Mouse (Mus musculus) hindbrain, embryonic 11.5 days (tissue): Measurements from ENCODE around the gene Ppdpf. TPM values are rescaled to one million over a fixed set of nuclear protein-coding genes. Genes with fewer than 3 reads are reported as not detected.

ENCODE experiments used
- ATAC-seq: fragments of 200-750 bp; cut with Nextera tagmentation; 2 replicates; pipeline ENCODE4 v1.8.0; 2017; ENCODE audit warnings: mild to moderate bottlenecking, moderate TSS enrichment, moderate library complexity; ENCODE audit not compliant: low FRiP score
- DNase-seq: peaks from one replicate; pipeline ENCODE4 v3.0.0-alpha.2; 2015; ENCODE audit warnings: low spot score
- H3K27ac ChIP-seq: fragments of 300-500 bp; sonication (generic); 2 replicates; pipeline ENCODE4 v1.5.1; 2014; ENCODE audit warnings: mild to moderate bottlenecking, low read depth, low read length
- H3K27me3 ChIP-seq: fragments of 300-500 bp; sonication (generic); 2 replicates; pipeline ENCODE4 v1.6.1; 2014; ENCODE audit warnings: mild to moderate bottlenecking, low read length, moderate library complexity, mixed read lengths; ENCODE audit not compliant: control insufficient read depth, insufficient read depth
- H3K36me3 ChIP-seq: fragments of 300-500 bp; sonication (generic); 2 replicates; pipeline ENCODE4 v1.6.1; 2014; ENCODE audit warnings: mild to moderate bottlenecking, low read length, moderate library complexity, mixed read lengths; ENCODE audit not compliant: control insufficient read depth, insufficient read depth
- H3K4me1 ChIP-seq: fragments of 300-500 bp; sonication (generic); replicated peaks from 2 replicates; pipeline ENCODE4 v1.6.1; 2014; ENCODE audit warnings: low read length, mixed read lengths; ENCODE audit not compliant: control insufficient read depth, insufficient read depth
- H3K4me2 ChIP-seq: fragments of 300-500 bp; sonication (generic); replicated peaks from 2 replicates; pipeline ENCODE4 v1.6.1; 2014; ENCODE audit warnings: mild to moderate bottlenecking, low read depth, low read length
- H3K4me3 ChIP-seq: fragments of 300-500 bp; sonication (generic); 2 replicates; pipeline ENCODE4 v1.5.1; 2014; ENCODE audit warnings: low read depth, low read length
- H3K9ac ChIP-seq: fragments of 300-500 bp; sonication (generic); 2 replicates; pipeline ENCODE4 v1.6.1; 2014; ENCODE audit warnings: low read depth, low read length
- H3K9me3 ChIP-seq: fragments of 300-500 bp; sonication (generic); 2 replicates; pipeline ENCODE4 v1.6.1; 2016; ENCODE audit warnings: low read length; ENCODE audit not compliant: control insufficient read depth
- WGBS: fragments of 180-500 bp; shearing (Covaris S2); extraction: QIAGEN DNeasy Blood & Tissue Kit; methylation state at CpG from one replicate; pipeline ENCODE4 v1.1.7; 2014; 5-methylcytosine and 5-hydroxymethylcytosine counted together
- polyA plus RNA-seq: library from polyadenylated mRNA; unstranded; fragments of >200 nt; fragmentation: Nextera tagmentation; extraction: Ambion mirVana; gene quantifications from 2 replicates; pipeline ENCODE4 v1.2.1, GENCODE M21; 2014

Gene Ppdpf
- polyA plus RNA-seq, 1 experiment from 2014 or later: 410 TPM

DNA sequence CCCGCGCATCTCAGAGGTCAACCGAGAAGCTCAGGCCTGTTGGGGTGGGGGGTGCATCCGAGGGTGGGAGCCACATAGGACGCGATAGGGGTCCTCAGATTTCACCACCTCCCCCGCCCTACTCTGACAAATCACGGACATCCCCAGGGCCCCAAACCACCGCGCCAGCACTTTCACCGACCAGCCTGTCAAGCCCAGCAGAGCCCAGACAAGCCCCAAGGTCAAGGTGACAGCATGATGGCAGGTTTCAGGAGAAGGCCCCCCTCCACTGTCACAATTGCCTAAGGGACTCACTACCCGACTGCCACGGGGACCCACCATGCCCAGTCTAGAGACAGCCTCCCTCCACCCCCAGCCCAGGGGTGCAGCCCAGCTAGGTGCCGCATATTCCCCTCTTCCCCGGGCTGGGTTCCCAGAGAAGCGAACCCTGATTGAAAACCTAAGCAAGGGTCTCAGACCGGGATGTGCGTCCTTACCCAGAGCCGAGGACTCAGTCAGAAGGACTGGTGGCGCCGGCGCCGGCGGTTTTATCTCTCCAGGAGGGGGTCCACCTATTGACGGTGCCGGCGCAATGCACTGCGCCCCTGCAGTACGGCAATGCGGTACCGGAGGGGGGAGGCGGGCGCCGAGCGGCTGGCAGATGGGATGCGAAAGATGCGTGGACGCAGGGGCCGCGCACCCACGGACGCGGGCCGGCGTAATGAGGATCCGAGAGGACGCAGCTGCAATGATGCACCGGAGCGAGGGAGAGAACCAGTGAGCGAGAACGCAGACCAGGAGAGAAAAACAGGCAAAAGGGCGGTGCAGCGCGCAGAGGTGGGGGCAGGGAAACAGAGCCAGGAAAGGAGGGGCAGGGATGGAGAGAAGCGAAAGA is 30.6 kb upstream of the Ppdpf start, which contains the start of gene Eef1a2:
Gene Eef1a2, minus strand, starts transcription at position 767 of the 874 bp plus-strand sequence.
- peak; percentile 50 for ATAC-seq
- peak within 1 kb of the TSS; percentile 33 for H3K4me3 ChIP-seq
- peak within 1 kb of the TSS; percentile 57 for H3K4me2 ChIP-seq
- H3K27ac ChIP-seq: peak within 1 kb of the TSS; percentile 48
- peak within 1 kb of the TSS; percentile 62 for H3K9ac ChIP-seq
- no peaks in the 10 kb centered on the region for H3K36me3 ChIP-seq
- no peaks in the 10 kb centered on the region for H3K9me3 ChIP-seq
- DNase-seq: peak; percentile 51
- 3% methylated on average over 55 of the region's 55 CpGs for WGBS
- H3K4me1 ChIP-seq: no peaks in the 10 kb centered on the region; the same call in none of the 2 replicates
- peaks cover 21% of the 10 kb centered on the region for H3K27me3 ChIP-seq

DNA sequence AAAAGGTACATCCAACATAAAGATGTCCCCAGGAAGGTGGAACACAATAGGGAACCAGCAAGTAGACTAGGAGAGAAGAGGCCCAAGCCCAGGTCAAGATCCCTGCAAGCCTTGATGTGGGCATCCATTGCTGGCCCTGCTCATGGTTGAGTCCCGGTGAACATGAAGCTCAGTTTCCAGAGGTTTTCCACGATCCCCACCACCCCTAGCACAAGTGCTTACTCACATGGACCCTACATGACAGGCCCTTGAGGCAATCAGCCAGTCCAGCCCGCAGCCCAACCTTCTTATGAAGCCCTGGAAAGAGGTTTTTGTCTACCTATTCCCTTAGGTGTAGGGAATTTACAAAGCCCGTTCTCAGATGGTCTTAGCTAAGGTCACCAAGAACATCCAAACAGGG is 29.9 kb upstream of the Ppdpf start:
- H3K4me1 ChIP-seq: no peaks in the 10 kb centered on the region; the same call in none of the 2 replicates
- H3K27me3 ChIP-seq: peaks cover 21% of the 10 kb centered on the region
- ATAC-seq (no peak), DNase-seq (no peak)
- H3K4me3 ChIP-seq: peak overlapping the region; percentile 33
- peak overlapping the region; percentile 57 for H3K4me2 ChIP-seq
- 79% methylated on average over 4 of the region's 4 CpGs for WGBS
- peak overlapping the region; percentile 48 for H3K27ac ChIP-seq
- peak overlapping the region; percentile 62; the same call in 1 of the 2 replicates for H3K9ac ChIP-seq
- no peaks in the 10 kb centered on the region for H3K36me3 ChIP-seq
- no peaks in the 10 kb centered on the region for H3K9me3 ChIP-seq

DNA sequence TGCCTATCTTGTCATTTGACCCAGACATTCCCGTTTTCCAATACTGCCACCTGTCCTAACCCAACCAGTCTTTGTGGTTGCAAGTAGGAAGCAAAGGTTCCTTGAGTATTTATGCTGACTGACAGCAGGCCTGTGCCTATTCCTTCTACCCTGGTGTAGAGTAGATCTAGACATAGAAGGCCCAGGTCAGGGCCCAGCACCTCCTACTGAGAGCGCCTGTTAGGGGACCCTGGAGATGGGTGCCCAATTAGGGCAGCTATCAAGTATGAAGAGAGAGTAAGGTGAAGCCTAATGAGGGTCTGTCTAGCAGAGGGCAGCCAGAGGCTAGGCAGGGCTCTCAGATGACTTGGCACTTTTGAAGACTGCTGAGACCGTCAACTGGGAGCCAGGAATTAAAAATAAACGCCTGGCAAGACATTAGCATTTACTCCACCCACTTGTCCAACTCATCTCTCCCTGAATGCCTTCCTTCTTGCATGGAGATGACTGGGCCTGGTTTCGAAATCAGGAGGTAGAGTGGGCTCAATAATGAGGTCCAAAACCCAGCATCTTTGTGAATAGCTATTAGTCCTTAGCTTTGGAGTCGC is 29.2 kb upstream of the Ppdpf start:
- ATAC-seq: no peak

DNA sequence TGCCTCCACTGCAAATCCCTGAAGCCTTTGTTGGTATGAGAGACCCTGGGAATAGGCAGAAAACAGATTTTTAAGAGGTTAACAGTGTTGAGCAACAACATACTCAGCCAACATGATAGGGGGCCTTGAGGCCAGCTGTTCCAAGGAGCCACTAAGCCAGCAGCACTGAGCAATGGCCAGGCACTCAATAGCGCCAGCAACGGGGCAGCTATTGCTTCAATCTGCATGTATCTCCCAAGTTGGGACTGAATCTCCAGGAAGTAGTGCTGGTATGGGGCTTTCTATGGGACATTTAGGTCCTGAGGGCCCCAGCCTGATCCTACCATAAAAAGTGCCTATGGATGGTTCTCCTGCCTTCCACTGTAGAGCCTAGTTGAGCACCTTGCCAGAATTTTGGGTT is 28.6 kb upstream of the Ppdpf start:
- Histone ChIP-seq H3K36me3 (no peaks in the 10 kb centered on the region), H3K4me2 (no peak overlapping the region), H3K4me1 (no peaks in the 10 kb centered on the region; the same call in none of the 2 replicates), H3K4me3 (no peak overlapping the region), H3K27ac (no peak overlapping the region), H3K27me3 (peaks cover 19% of the 10 kb centered on the region), H3K9me3 (no peaks in the 10 kb centered on the region), H3K9ac (no peak overlapping the region)
- ATAC-seq (no peak), DNase-seq (no peak)
- 94% methylated on average over 2 of the region's 2 CpGs for WGBS

More for the DNA sequence above, 29.2 kb upstream of the Ppdpf start:
- no peaks in the 10 kb centered on the region; the same call in none of the 2 replicates for H3K4me1 ChIP-seq
- H3K4me2 ChIP-seq: no peak overlapping the region
- no peak overlapping the region for H3K9ac ChIP-seq
- H3K4me3 ChIP-seq: no peak overlapping the region
- H3K9me3 ChIP-seq: no peaks in the 10 kb centered on the region
- no peak overlapping the region for H3K27ac ChIP-seq
- H3K36me3 ChIP-seq: no peaks in the 10 kb centered on the region
- DNase-seq: no peak
- peaks cover 19% of the 10 kb centered on the region for H3K27me3 ChIP-seq
- whole genome bisulfite sequencing: 83% methylated on average over 6 of the region's 6 CpGs

DNA sequence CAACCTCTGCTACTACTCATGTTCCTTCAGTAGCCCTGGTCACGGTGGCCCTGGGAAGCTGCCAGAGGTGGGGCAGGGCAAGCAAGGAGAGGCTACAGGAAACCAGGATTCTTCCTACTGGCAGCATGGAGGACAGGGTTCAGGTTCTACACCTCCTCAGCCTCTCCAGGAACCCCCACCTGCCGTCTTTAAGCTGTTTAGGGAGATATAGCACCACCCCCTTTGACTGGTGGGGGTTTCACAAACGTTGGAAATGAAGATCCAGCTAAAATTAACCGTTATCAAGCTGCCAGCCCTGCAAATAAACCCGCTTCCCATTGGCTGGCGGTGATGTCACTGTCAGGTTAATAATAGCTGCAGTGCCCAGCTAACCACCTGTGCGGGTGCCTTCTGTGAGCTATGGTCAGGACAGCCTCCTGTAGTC is 27.9 kb upstream of the Ppdpf start:
- DNase-seq: no peak
- H3K27ac ChIP-seq: no peak overlapping the region
- no peaks in the 10 kb centered on the region for H3K36me3 ChIP-seq
- no peaks in the 10 kb centered on the region for H3K9me3 ChIP-seq
- H3K9ac ChIP-seq: no peak overlapping the region
- no peak for ATAC-seq
- no peak overlapping the region for H3K4me3 ChIP-seq
- 64% methylated on average over 7 of the region's 7 CpGs for WGBS
- H3K27me3 ChIP-seq: peaks cover 19% of the 10 kb centered on the region
- H3K4me2 ChIP-seq: no peak overlapping the region
- H3K4me1 ChIP-seq: no peaks in the 10 kb centered on the region; the same call in none of the 2 replicates

DNA sequence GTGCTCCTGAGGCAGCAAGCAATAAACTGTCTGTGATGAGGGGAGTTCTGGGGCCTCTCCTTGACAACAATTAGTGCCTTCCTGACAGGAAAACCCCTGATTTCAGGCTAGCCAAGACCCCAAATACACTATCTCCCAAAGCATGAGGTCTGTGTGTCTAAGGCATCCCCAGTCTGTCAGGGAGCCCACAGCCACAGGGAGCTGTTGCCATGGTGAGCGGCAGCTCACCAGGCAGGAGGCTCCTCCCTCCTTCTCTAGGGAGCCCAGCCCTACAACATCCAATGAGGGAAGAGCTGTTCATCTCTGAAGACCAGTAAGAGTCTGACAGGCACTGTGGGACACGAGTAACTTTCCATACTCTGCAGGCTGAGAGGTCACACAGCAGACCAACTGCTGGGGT is 27.3 kb upstream of the Ppdpf start:
- peak; percentile 67 for DNase-seq
- Histone ChIP-seq H3K9ac (no peak overlapping the region), H3K27ac (0 out of 2 replicates have a peak overlapping the region, but pooled peaks have one; percentile 30), H3K36me3 (no peaks in the 10 kb centered on the region), H3K4me3 (no peak overlapping the region), H3K4me2 (no peak overlapping the region), H3K9me3 (no peaks in the 10 kb centered on the region), H3K4me1 (no peaks in the 10 kb centered on the region; the same call in none of the 2 replicates), H3K27me3 (peaks cover 19% of the 10 kb centered on the region)
- 2% methylated on average over 2 of the region's 2 CpGs for WGBS
- peak; percentile 89 for ATAC-seq

DNA sequence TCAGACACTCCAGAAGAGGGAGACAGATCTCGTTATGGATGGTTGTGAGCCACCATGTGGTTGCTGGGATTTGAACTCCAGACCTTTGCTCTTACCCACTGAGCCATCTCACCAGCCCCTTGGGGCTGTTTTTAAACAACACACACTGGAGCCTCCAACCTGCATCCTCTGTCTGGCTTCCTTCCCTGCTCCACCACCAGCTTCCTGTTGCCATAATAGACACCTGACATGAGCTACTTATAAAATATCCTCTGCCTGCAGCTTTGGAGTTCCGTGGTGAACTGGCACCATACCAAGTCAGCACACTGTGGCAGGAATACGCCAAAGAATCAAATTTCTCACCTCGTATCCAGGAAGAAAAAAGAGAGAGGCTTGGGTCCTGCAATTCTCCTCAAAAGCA is 26.2 kb upstream of the Ppdpf start:
- Histone ChIP-seq H3K4me1 (no peaks in the 10 kb centered on the region; the same call in none of the 2 replicates), H3K27ac (no peak overlapping the region), H3K4me3 (no peak overlapping the region), H3K9me3 (no peaks in the 10 kb centered on the region), H3K9ac (no peak overlapping the region), H3K27me3 (peaks cover 11% of the 10 kb centered on the region), H3K36me3 (no peaks in the 10 kb centered on the region), H3K4me2 (no peak overlapping the region)
- 86% methylated on average over 4 of the region's 4 CpGs for WGBS
- ATAC-seq (no peak), DNase-seq (no peak)

DNA sequence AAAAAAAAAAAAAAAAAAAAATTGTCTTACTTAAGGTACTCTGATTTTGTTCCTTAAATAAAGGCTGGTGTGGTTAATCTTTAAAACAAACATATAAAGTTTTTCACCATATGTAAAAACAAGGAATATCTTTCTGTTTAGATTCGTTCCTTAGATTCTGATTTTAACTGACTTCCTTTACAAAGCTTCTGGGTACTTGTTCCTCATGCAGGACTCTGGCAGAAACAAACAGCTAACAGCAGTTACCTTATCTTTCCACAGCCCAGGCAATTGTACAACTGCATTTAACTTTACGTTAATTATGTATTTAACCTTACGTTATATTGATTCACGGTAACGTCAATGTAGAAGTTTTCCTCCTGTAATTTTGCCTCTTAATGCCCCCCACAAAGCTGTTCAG is 20.6 kb upstream of the Ppdpf start:
- Histone ChIP-seq H3K27ac (no peak overlapping the region), H3K4me2 (no peak overlapping the region), H3K27me3 (no peaks in the 10 kb centered on the region), H3K4me1 (no peaks in the 10 kb centered on the region), H3K36me3 (no peaks in the 10 kb centered on the region), H3K9me3 (no peaks in the 10 kb centered on the region), H3K4me3 (no peak overlapping the region), H3K9ac (no peak overlapping the region)
- 90% methylated on average over 5 of the region's 5 CpGs for WGBS
- no peak for DNase-seq
- no peak for ATAC-seq
